Mouse (Mus musculus): ENCODE results near the gene Psme2. TPM values are rescaled to one million over a fixed set of nuclear protein-coding genes. Genes with fewer than 3 reads are reported as not detected.

Gene Psme2
- polyA plus RNA-seq (2015; fragmentation: Nextera tagmentation; extraction: Ambion mirVana), result 207 TPM in 2 replicates

- Histone ChIP-seq H3K27ac (ENCODE audit: low read length) (peak within 1 kb of the TSS; percentile 97), H3K36me3 (ENCODE audit: control insufficient read depth, insufficient read depth) (peaks cover 27% of the 10 kb centered on the region), H3K27me3 (ENCODE audit: control insufficient read depth, insufficient read depth, low read length) (no peaks in the 10 kb centered on the region), H3K9ac (ENCODE audit: low read length) (peak within 1 kb of the TSS; percentile 93), H3K4me2 (ENCODE audit: low read depth, low read length) (peak within 1 kb of the TSS; percentile 76), H3K9me3 (replicated peaks; ENCODE audit: control insufficient read depth, low read length) (no peaks in the 10 kb centered on the region), H3K4me3 (ENCODE audit: low read length) (peak within 1 kb of the TSS; percentile 91), H3K4me1 (ENCODE audit: control insufficient read depth, insufficient read depth, low read length) (peaks cover 19% of the 10 kb centered on the region)
- ATAC-seq (replicated peaks; ENCODE audit: extremely low read depth, insufficient read depth, low FRiP score), result peak; percentile 94
- 1% methylated on average over 22 of the region's 22 CpGs for WGBS
Measured at GRCm38 (mm10) chr14:55590748-55591330, at the start of gene Psme2. Gene Psme2 (minus strand): TSS chr14:55591113.

- no peak within 1 kb of the TSS for H3K9ac ChIP-seq (ENCODE audit: low read length)
- WGBS, result 91% methylated on average over 9 of the region's 9 CpGs
- no peak within 1 kb of the TSS for H3K4me2 ChIP-seq (ENCODE audit: low read depth, low read length)
- H3K27me3 ChIP-seq (ENCODE audit: control insufficient read depth, insufficient read depth, low read length), result no peaks in the 10 kb centered on the region
- H3K9me3 ChIP-seq (replicated peaks; ENCODE audit: control insufficient read depth, low read length), result no peaks in the 10 kb centered on the region
- no peak within 1 kb of the TSS for H3K4me3 ChIP-seq (ENCODE audit: low read length)
- no peak within 1 kb of the TSS for H3K27ac ChIP-seq (ENCODE audit: low read length)
- ATAC-seq (replicated peaks; ENCODE audit: extremely low read depth, insufficient read depth, low FRiP score), result no peak
- H3K4me1 ChIP-seq (ENCODE audit: control insufficient read depth, insufficient read depth, low read length), result peaks cover 17% of the 10 kb centered on the region
- peaks cover 58% of the 10 kb centered on the region for H3K36me3 ChIP-seq (ENCODE audit: control insufficient read depth, insufficient read depth)
Measured at GRCm38 (mm10) chr14:55637795-55638194, 46.9 kb upstream of the Psme2 start, which contains the start of gene Gm49378. Gene Gm49378 (minus strand): TSS chr14:55637895.

- peaks cover 71% of the 10 kb centered on the region for H3K36me3 ChIP-seq (ENCODE audit: control insufficient read depth, insufficient read depth)
- under 1% methylated on average over 33 of the region's 33 CpGs for WGBS
- peak within 1 kb of the TSS; percentile 84 for H3K9ac ChIP-seq (ENCODE audit: low read length)
- ATAC-seq (replicated peaks; ENCODE audit: extremely low read depth, insufficient read depth, low FRiP score), result peak; percentile 88
- H3K27me3 ChIP-seq (ENCODE audit: control insufficient read depth, insufficient read depth, low read length), result no peaks in the 10 kb centered on the region
- peak within 1 kb of the TSS; percentile 69 for H3K27ac ChIP-seq (ENCODE audit: low read length)
- H3K9me3 ChIP-seq (replicated peaks; ENCODE audit: control insufficient read depth, low read length), result no peaks in the 10 kb centered on the region
- H3K4me3 ChIP-seq (ENCODE audit: low read length), result peak within 1 kb of the TSS; percentile 81
- peak within 1 kb of the TSS; percentile 89 for H3K4me2 ChIP-seq (ENCODE audit: low read depth, low read length)
- H3K4me1 ChIP-seq (ENCODE audit: control insufficient read depth, insufficient read depth, low read length), result peaks cover 11% of the 10 kb centered on the region
Measured at GRCm38 (mm10) chr14:55635523-55636007, 44.7 kb upstream of the Psme2 start, which contains the start of gene Ipo4. Gene Ipo4 (minus strand): TSS chr14:55635957.

GRCm38 (mm10) chr14:55634874-55635522 is 44.1 kb upstream of the Psme2 start:
- Histone ChIP-seq H3K4me3 (ENCODE audit: low read length) (peak overlapping the region; percentile 81), H3K4me2 (ENCODE audit: low read depth, low read length) (peak overlapping the region; percentile 89), H3K4me1 (ENCODE audit: control insufficient read depth, insufficient read depth, low read length) (peaks cover 11% of the 10 kb centered on the region), H3K27ac (ENCODE audit: low read length) (peak overlapping the region; percentile 69), H3K9me3 (replicated peaks; ENCODE audit: control insufficient read depth, low read length) (no peaks in the 10 kb centered on the region), H3K9ac (ENCODE audit: low read length) (peak overlapping the region; percentile 84), H3K36me3 (ENCODE audit: control insufficient read depth, insufficient read depth) (peaks cover 71% of the 10 kb centered on the region), H3K27me3 (ENCODE audit: control insufficient read depth, insufficient read depth, low read length) (no peaks in the 10 kb centered on the region)
- 3% methylated on average over 23 of the region's 23 CpGs for WGBS
- peak; percentile 31 for ATAC-seq (replicated peaks; ENCODE audit: extremely low read depth, insufficient read depth, low FRiP score)

- no peak overlapping the region for H3K4me2 ChIP-seq (ENCODE audit: low read depth, low read length)
Measured at GRCm38 (mm10) chr14:55629312-55629711, 38.4 kb upstream of the Psme2 start.

GRCm38 (mm10) chr14:55628077-55628827 is 37.3 kb upstream of the Psme2 start:
- Histone ChIP-seq H3K4me1 (ENCODE audit: control insufficient read depth, insufficient read depth, low read length) (no peaks in the 10 kb centered on the region), H3K4me3 (ENCODE audit: low read length) (no peak overlapping the region), H3K36me3 (ENCODE audit: control insufficient read depth, insufficient read depth) (peaks cover 77% of the 10 kb centered on the region), H3K27ac (ENCODE audit: low read length) (no peak overlapping the region), H3K9ac (ENCODE audit: low read length) (no peak overlapping the region), H3K4me2 (ENCODE audit: low read depth, low read length) (no peak overlapping the region), H3K9me3 (replicated peaks; ENCODE audit: control insufficient read depth, low read length) (no peaks in the 10 kb centered on the region), H3K27me3 (ENCODE audit: control insufficient read depth, insufficient read depth, low read length) (no peaks in the 10 kb centered on the region)
- 89% methylated on average over 27 of the region's 27 CpGs for WGBS
- no peak for ATAC-seq (replicated peaks; ENCODE audit: extremely low read depth, insufficient read depth, low FRiP score)

More at GRCm38 (mm10) chr14:55629312-55629711, 38.4 kb upstream of the Psme2 start:
- H3K27ac ChIP-seq (ENCODE audit: low read length), result no peak overlapping the region
- H3K4me3 ChIP-seq (ENCODE audit: low read length), result no peak overlapping the region
- H3K4me1 ChIP-seq (ENCODE audit: control insufficient read depth, insufficient read depth, low read length), result no peaks in the 10 kb centered on the region
- no peaks in the 10 kb centered on the region for H3K27me3 ChIP-seq (ENCODE audit: control insufficient read depth, insufficient read depth, low read length)
- ATAC-seq (replicated peaks; ENCODE audit: extremely low read depth, insufficient read depth, low FRiP score), result no peak
- WGBS, result 54% methylated on average over 5 of the region's 5 CpGs
- no peak overlapping the region for H3K9ac ChIP-seq (ENCODE audit: low read length)
- H3K9me3 ChIP-seq (replicated peaks; ENCODE audit: control insufficient read depth, low read length), result no peaks in the 10 kb centered on the region
- peaks cover 84% of the 10 kb centered on the region for H3K36me3 ChIP-seq (ENCODE audit: control insufficient read depth, insufficient read depth)

- H3K9ac ChIP-seq (ENCODE audit: low read length), result 0 out of 2 replicates have a peak overlapping the region, but pooled peaks have one; percentile 38
- peak overlapping the region; percentile 61 for H3K4me2 ChIP-seq (ENCODE audit: low read depth, low read length)
- WGBS, result 28% methylated on average over 22 of the region's 22 CpGs
- no peaks in the 10 kb centered on the region for H3K36me3 ChIP-seq (ENCODE audit: control insufficient read depth, insufficient read depth)
- H3K27ac ChIP-seq (ENCODE audit: low read length), result no peak overlapping the region
- no peak for ATAC-seq (replicated peaks; ENCODE audit: extremely low read depth, insufficient read depth, low FRiP score)
- H3K9me3 ChIP-seq (replicated peaks; ENCODE audit: control insufficient read depth, low read length), result no peaks in the 10 kb centered on the region
- no peaks in the 10 kb centered on the region for H3K27me3 ChIP-seq (ENCODE audit: control insufficient read depth, insufficient read depth, low read length)
- peak overlapping the region; percentile 33 for H3K4me3 ChIP-seq (ENCODE audit: low read length)
- H3K4me1 ChIP-seq (ENCODE audit: control insufficient read depth, insufficient read depth, low read length), result peaks cover 10% of the 10 kb centered on the region
Measured at GRCm38 (mm10) chr14:55618486-55619195, 27.7 kb upstream of the Psme2 start.

GRCm38 (mm10) chr14:55617822-55618221 is 26.9 kb upstream of the Psme2 start, which contains the start of gene Rec8:
Gene Rec8 (plus strand): TSS chr14:55618037.
- ATAC-seq (replicated peaks; ENCODE audit: extremely low read depth, insufficient read depth, low FRiP score), result peak; percentile 80
- H3K4me1 ChIP-seq (ENCODE audit: control insufficient read depth, insufficient read depth, low read length), result peaks cover 10% of the 10 kb centered on the region
- 0 out of 2 replicates have a peak within 1 kb of the TSS, but pooled peaks have one; percentile 16 for H3K27ac ChIP-seq (ENCODE audit: low read length)
- no peaks in the 10 kb centered on the region for H3K9me3 ChIP-seq (replicated peaks; ENCODE audit: control insufficient read depth, low read length)
- peak within 1 kb of the TSS; percentile 33 for H3K4me3 ChIP-seq (ENCODE audit: low read length)
- no peaks in the 10 kb centered on the region for H3K27me3 ChIP-seq (ENCODE audit: control insufficient read depth, insufficient read depth, low read length)
- no peaks in the 10 kb centered on the region for H3K36me3 ChIP-seq (ENCODE audit: control insufficient read depth, insufficient read depth)
- peak within 1 kb of the TSS; percentile 38 for H3K9ac ChIP-seq (ENCODE audit: low read length)
- 6% methylated on average over 21 of the region's 21 CpGs for WGBS
- H3K4me2 ChIP-seq (ENCODE audit: low read depth, low read length), result peak within 1 kb of the TSS; percentile 61

All from heart, embryonic 16.5 days (tissue).